Comparison of ENCODE assay signal across 18 mouse cellular contexts in the genomic region with DNA sequence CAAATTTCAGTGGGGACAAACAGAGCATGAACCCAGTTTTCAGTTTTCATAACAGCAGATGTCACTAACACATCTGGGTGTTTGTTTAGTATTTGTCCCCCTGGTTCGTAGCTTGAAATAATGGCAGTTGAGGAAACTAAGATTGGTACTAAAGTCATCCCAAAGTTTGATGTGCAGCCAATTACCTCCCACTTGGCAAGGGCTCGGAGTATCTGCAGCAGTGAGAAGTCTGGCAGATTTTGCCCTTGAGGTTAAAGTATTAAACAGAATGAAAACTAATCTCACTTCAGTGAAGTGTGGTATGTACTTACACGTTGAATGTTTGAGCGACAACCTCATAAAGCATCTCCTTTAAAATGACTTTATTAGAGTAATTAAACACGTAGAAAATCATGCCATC.
DNase-seq lines count a peak whose midpoint lies in the region; ATAC-seq and TF ChIP-seq lines count a peak whose summit lies in the region.
"Had no signal": no experiment of that assay in that cellular context is flagged by ENCODE, and none has a peak within 500 bp of the region (broad histone marks: within the 10 kb centered on the region; RNA-seq: fewer than 3 reads in every experiment).

No protein-coding gene starts in this region.

- H3K9me3 ChIP-seq in limb, embryonic 14.5 days (ENCODE audit: control insufficient read depth, low read length): no peaks in the 10 kb centered on the region
- H3K9me3 ChIP-seq: heart, embryonic 15.5 days; neural tube, embryonic 13.5 days had no signal

- no peak for ATAC-seq in limb, embryonic 14.5 days (ENCODE audit: low FRiP score, low read depth)
- ATAC-seq: hindbrain, embryonic 16.5 days; midbrain, embryonic 16.5 days had no signal

- WGBS in limb, embryonic 14.5 days: 19% methylated on average over 5 of the region's 5 CpGs

- peaks cover 18% of the 10 kb centered on the region for H3K4me1 ChIP-seq in limb, embryonic 14.5 days (ENCODE audit: control insufficient read depth, insufficient read depth, low read length)

- TF ChIP-seq POLR2A in limb, embryonic 14.5 days (IDR thresholded peaks at IDR 0.05; ENCODE audit: borderline replicate concordance, extremely low read depth, insufficient read depth, insufficient read length): no peak

- no peak overlapping the region for H3K9ac ChIP-seq in limb, embryonic 14.5 days (ENCODE audit: low read depth, low read length, severe bottlenecking)
- H3K9ac ChIP-seq: heart, embryonic 15.5 days; neural tube, embryonic 13.5 days had no signal

- no peak overlapping the region for H3K27ac ChIP-seq in limb, embryonic 14.5 days (replicated peaks; ENCODE audit: low read depth, low read length)
- H3K27ac ChIP-seq: heart, embryonic 15.5 days; neural tube, embryonic 13.5 days; stomach, postnatal 0 days had no signal

- no peak overlapping the region for H3K4me2 ChIP-seq in limb, embryonic 14.5 days (replicated peaks; ENCODE audit: low read depth, low read length, severe bottlenecking)
- H3K4me2 ChIP-seq: heart, embryonic 15.5 days; neural tube, embryonic 13.5 days had no signal

- H3K27me3 ChIP-seq in limb, embryonic 14.5 days (ENCODE audit: control insufficient read depth, insufficient read depth, low read length): no peaks in the 10 kb centered on the region
- H3K27me3 ChIP-seq: heart, embryonic 15.5 days; neural tube, embryonic 13.5 days had no signal

- H3K4me3 ChIP-seq in limb, embryonic 14.5 days (replicated peaks; ENCODE audit: low read length): no peak overlapping the region
- H3K4me3 ChIP-seq: heart, embryonic 15.5 days; neural tube, embryonic 13.5 days had no signal

- H3K36me3 ChIP-seq in limb, embryonic 14.5 days (ENCODE audit: control insufficient read depth, insufficient read depth, low read length): no peaks in the 10 kb centered on the region
- H3K36me3 ChIP-seq: heart, embryonic 15.5 days; neural tube, embryonic 13.5 days had no signal

- peak; percentile 56 to 61 for DNase-seq in cerebellum, postnatal 10 days
- DNase-seq in cerebellum, adult 11 months: no peak
- peak; percentile 33 to 59 for DNase-seq in kidney, adult 8-10 months
- DNase-seq in kidney, adult 18-20 months: no peak
- DNase-seq in 3T3-L1 (ENCODE audit: low read depth, low spot score): peak; percentile 7
- peak; percentile 60 for DNase-seq in limb, embryonic 14.5 days (ENCODE audit: low spot score)
- DNase-seq in spleen, adult 12 weeks (ENCODE audit: low spot score): no peak
- DNase-seq in cerebellum, adult 8-10 months: no peak
- DNase-seq: B cell, adult 2 months; cerebellum, adult 9-10 months; gastrocnemius, postnatal 36 days; liver; thymus, postnatal 36 days had no signal

Comparison
In these comparisons a context has a peak if more than half of its experiments do, and no peak if none do; other contexts are left out.
1. DNase-seq: peak in cerebellum, postnatal 10 days (2 of 2), kidney, adult 8-10 months (2 of 2), 3T3-L1 (single experiment) and limb, embryonic 14.5 days (single experiment); none in cerebellum, adult 11 months (single experiment), kidney, adult 18-20 months (single experiment), spleen, adult 12 weeks (single experiment) and cerebellum, adult 8-10 months (single experiment).